ENCODE assay signal across 9 mouse cellular contexts in genomic region chr13:42575725-42576426, GRCm38 (mm10).
DNase-seq lines count a peak whose midpoint lies in the region; ATAC-seq lines count a peak whose summit lies in the region.
"Had no signal": no experiment of that assay in that cellular context is flagged by ENCODE, and none has a peak within 500 bp of the region (broad histone marks: within the 10 kb centered on the region; RNA-seq: fewer than 3 reads in every experiment).

No protein-coding gene starts in this region.

- 35% methylated on average over 16 of the region's 16 CpGs for WGBS in limb, embryonic 11.5 days

- H3K9me3 ChIP-seq in limb, embryonic 11.5 days (ENCODE audit: control insufficient read depth, low read length) = no peaks in the 10 kb centered on the region
- H3K9me3 ChIP-seq: heart, embryonic 13.5 days had no signal

- H3K9ac ChIP-seq in limb, embryonic 11.5 days (ENCODE audit: low read length) = no peak overlapping the region
- H3K9ac ChIP-seq: heart, embryonic 13.5 days had no signal

- DNase-seq in 3134 (ENCODE audit: extremely low read depth, insufficient read length, low spot score) (peak; percentile 56), NIH3T3 (ENCODE audit: low read depth) (peak; percentile 94)
- DNase-seq in cerebellum, adult 9-11 months = peak; percentile 50
- DNase-seq in frontal cortex, postnatal 25 days (ENCODE audit: low spot score in 2 of 2) = peak; percentile 78 to 83
- peak; percentile 62 to 81 for DNase-seq in kidney, adult 8-10 months
- peak; percentile 85 for DNase-seq in limb, embryonic 11.5 days (ENCODE audit: low spot score)
- DNase-seq in ovary, postnatal 14 days (ENCODE audit: low spot score) = peak; percentile 64
- DNase-seq in urinary bladder, adult 2 months (ENCODE audit: low spot score) = peak; percentile 48

- H3K36me3 ChIP-seq in limb, embryonic 11.5 days (ENCODE audit: control insufficient read depth, insufficient read depth, low read length) = no peaks in the 10 kb centered on the region
- H3K36me3 ChIP-seq: heart, embryonic 13.5 days had no signal

- H3K4me2 ChIP-seq in limb, embryonic 11.5 days (ENCODE audit: low read depth, severe bottlenecking) = no peak overlapping the region
- H3K4me2 ChIP-seq: heart, embryonic 13.5 days had no signal

- ATAC-seq in limb, embryonic 11.5 days (ENCODE audit: insufficient number of reproducible peaks, low FRiP score, low TSS enrichment, low read depth) = no peak

- H3K4me3 ChIP-seq in limb, embryonic 11.5 days (ENCODE audit: low read depth, low read length) = no peak overlapping the region
- H3K4me3 ChIP-seq: heart, embryonic 13.5 days had no signal

- no peaks in the 10 kb centered on the region for H3K27me3 ChIP-seq in limb, embryonic 11.5 days (ENCODE audit: control insufficient read depth, insufficient read depth, low read length)
- H3K27me3 ChIP-seq: heart, embryonic 13.5 days had no signal

- no peak overlapping the region for H3K27ac ChIP-seq in limb, embryonic 11.5 days (replicated peaks; ENCODE audit: low read depth, low read length)
- H3K27ac ChIP-seq: heart, embryonic 13.5 days had no signal

- H3K4me1 ChIP-seq in limb, embryonic 11.5 days (ENCODE audit: control insufficient read depth, insufficient read depth, low read length) = no peaks in the 10 kb centered on the region
